ENCODE assay signal across 27 mouse cellular contexts in genomic region chr2:29897366-29897765, GRCm38 (mm10).
"Had no signal": no experiment of that assay in that cellular context is flagged by ENCODE, and none has a peak within 500 bp of the region (broad histone marks: within the 10 kb centered on the region; RNA-seq: fewer than 3 reads in every experiment).

No protein-coding gene starts in this region.

- H3K9ac ChIP-seq: heart, embryonic 12.5 days; hindbrain, embryonic 12.5 days; hindbrain, embryonic 14.5 days; intestine, embryonic 15.5 days; limb, embryonic 13.5 days; limb, embryonic 15.5 days; liver, embryonic 12.5 days; liver, embryonic 14.5 days had no signal

- H3K27ac ChIP-seq: heart, embryonic 10.5 days; hindbrain, embryonic 10.5 days; hindbrain, embryonic 12.5 days; hindbrain, embryonic 14.5 days; intestine, embryonic 15.5 days; limb, embryonic 13.5 days; limb, embryonic 15.5 days; liver, embryonic 12.5 days; liver, embryonic 14.5 days had no signal

- DNase-seq: gastrocnemius, postnatal 10 days; gastrocnemius, postnatal 25 days; heart, adult 18-20 months; heart, postnatal 10 days; heart, postnatal 4 days; kidney, adult 18-20 months; kidney, adult 8-10 months; kidney, postnatal 10 days; kidney, postnatal 25 days; kidney, postnatal 4 days; layer of hippocampus, adult 9-11 months; layer of hippocampus, postnatal 36 days; left cerebral cortex, postnatal 4 days; lung, adult 18-20 months had no signal

- H3K4me1 ChIP-seq: heart, embryonic 10.5 days; heart, embryonic 12.5 days; hindbrain, embryonic 10.5 days; hindbrain, embryonic 12.5 days; intestine, embryonic 15.5 days; limb, embryonic 13.5 days; limb, embryonic 15.5 days; liver, embryonic 12.5 days had no signal

- H3K4me3 ChIP-seq: heart, embryonic 10.5 days; heart, embryonic 12.5 days; hindbrain, embryonic 10.5 days; hindbrain, embryonic 12.5 days; intestine, embryonic 15.5 days; limb, embryonic 13.5 days; limb, embryonic 15.5 days; liver, embryonic 12.5 days had no signal

- ATAC-seq: hindbrain, embryonic 16.5 days; inflammation-experienced regulatory T-cells, adult 6 months; intestine, embryonic 15.5 days; intestine, postnatal 0 days; liver, embryonic 12.5 days had no signal

- H3K4me2 ChIP-seq: heart, embryonic 12.5 days; hindbrain, embryonic 12.5 days; hindbrain, embryonic 14.5 days; intestine, embryonic 15.5 days; limb, embryonic 13.5 days; limb, embryonic 15.5 days; liver, embryonic 12.5 days had no signal

- H3K27me3 ChIP-seq: heart, embryonic 12.5 days; hindbrain, embryonic 12.5 days; intestine, embryonic 15.5 days; limb, embryonic 13.5 days; limb, embryonic 15.5 days; liver, embryonic 12.5 days had no signal

- H3K9me3 ChIP-seq: heart, embryonic 10.5 days; heart, embryonic 12.5 days; hindbrain, embryonic 10.5 days; hindbrain, embryonic 12.5 days; intestine, embryonic 15.5 days; limb, embryonic 13.5 days; limb, embryonic 15.5 days; liver, embryonic 12.5 days had no signal
